Mouse (Mus musculus): ENCODE data around the gene Zbtb38. TPM values are rescaled to one million over a fixed set of nuclear protein-coding genes. Genes with fewer than 3 reads are reported as not detected.

Gene Zbtb38
- polyA plus RNA-seq, 1 experiment from 2014 or later = 19.7 TPM

GRCm38 (mm10) chr9:96726336-96727131, 26.1 kb downstream of the Zbtb38 start:
- H3K9me3 ChIP-seq = no peaks in the 10 kb centered on the region
- no peak overlapping the region for H3K4me2 ChIP-seq (replicated peaks)
- peaks cover 26% of the 10 kb centered on the region for H3K4me1 ChIP-seq
- no peak overlapping the region for H3K27ac ChIP-seq
- H3K27me3 ChIP-seq (replicated peaks) = no peaks in the 10 kb centered on the region
- no peak overlapping the region for H3K9ac ChIP-seq
- WGBS = 60% methylated on average over 14 of the region's 14 CpGs
- no peak overlapping the region for H3K4me3 ChIP-seq
- H3K36me3 ChIP-seq = no peaks in the 10 kb centered on the region
- no peak for ATAC-seq (ENCODE audit: low FRiP score, low read depth)

GRCm38 (mm10) chr9:96725582-96726320, 26.9 kb downstream of the Zbtb38 start:
- H3K27me3 ChIP-seq (replicated peaks) = no peaks in the 10 kb centered on the region
- peak; percentile 48 for ATAC-seq (ENCODE audit: low FRiP score, low read depth)
- no peaks in the 10 kb centered on the region for H3K9me3 ChIP-seq
- H3K36me3 ChIP-seq = no peaks in the 10 kb centered on the region
- peaks cover 26% of the 10 kb centered on the region for H3K4me1 ChIP-seq
- H3K4me3 ChIP-seq = no peak overlapping the region
- H3K9ac ChIP-seq = 0 out of 2 replicates have a peak overlapping the region, but pooled peaks have one; percentile 36
- 15% methylated on average over 9 of the region's 9 CpGs for WGBS
- H3K27ac ChIP-seq = no peak overlapping the region
- H3K4me2 ChIP-seq (replicated peaks) = no peak overlapping the region

GRCm38 (mm10) chr9:96723650-96724049, 29.0 kb downstream of the Zbtb38 start:
- Histone ChIP-seq H3K9me3 (no peaks in the 10 kb centered on the region), H3K4me1 (peaks cover 33% of the 10 kb centered on the region), H3K4me3 (no peak overlapping the region), H3K36me3 (no peaks in the 10 kb centered on the region), H3K9ac (no peak overlapping the region), H3K27me3 (replicated peaks) (no peaks in the 10 kb centered on the region), H3K27ac (no peak overlapping the region), H3K4me2 (replicated peaks) (no peak overlapping the region)
- WGBS = 96% methylated on average over 6 of the region's 6 CpGs
- no peak for ATAC-seq (ENCODE audit: low FRiP score, low read depth)

- 91% methylated on average over 8 of the region's 8 CpGs for WGBS
- H3K27ac ChIP-seq = no peak overlapping the region
- no peak for ATAC-seq (ENCODE audit: low FRiP score, low read depth)
- no peaks in the 10 kb centered on the region for H3K9me3 ChIP-seq
- H3K27me3 ChIP-seq (replicated peaks) = no peaks in the 10 kb centered on the region
- no peaks in the 10 kb centered on the region for H3K36me3 ChIP-seq
- peaks cover 21% of the 10 kb centered on the region for H3K4me1 ChIP-seq
- no peak overlapping the region for H3K4me2 ChIP-seq (replicated peaks)
- H3K4me3 ChIP-seq = no peak overlapping the region
- no peak overlapping the region for H3K9ac ChIP-seq
Measured at GRCm38 (mm10) chr9:96721163-96721799, 31.4 kb downstream of the Zbtb38 start.

- H3K4me1 ChIP-seq = peaks cover 17% of the 10 kb centered on the region
- peak overlapping the region; percentile 80; the same call in 1 of the 2 replicates for H3K4me2 ChIP-seq (replicated peaks)
- no peak for ATAC-seq (ENCODE audit: low FRiP score, low read depth)
- no peak overlapping the region for H3K27ac ChIP-seq
- H3K36me3 ChIP-seq = no peaks in the 10 kb centered on the region
- 74% methylated on average over 11 of the region's 11 CpGs for WGBS
- H3K9me3 ChIP-seq = no peaks in the 10 kb centered on the region
- H3K9ac ChIP-seq = no peak overlapping the region
- no peak overlapping the region for H3K4me3 ChIP-seq
- no peaks in the 10 kb centered on the region for H3K27me3 ChIP-seq (replicated peaks)
Measured at GRCm38 (mm10) chr9:96720510-96721162, 32.0 kb downstream of the Zbtb38 start.

GRCm38 (mm10) chr9:96719408-96720158, 33.0 kb downstream of the Zbtb38 start:
- H3K9me3 ChIP-seq = no peaks in the 10 kb centered on the region
- no peaks in the 10 kb centered on the region for H3K36me3 ChIP-seq
- peak overlapping the region; percentile 89 for H3K4me3 ChIP-seq
- H3K9ac ChIP-seq = peak overlapping the region; percentile 97
- peaks cover 23% of the 10 kb centered on the region for H3K4me1 ChIP-seq
- peak overlapping the region; percentile 89 for H3K27ac ChIP-seq
- ATAC-seq (ENCODE audit: low FRiP score, low read depth) = peak; percentile 86
- H3K4me2 ChIP-seq (replicated peaks) = peak overlapping the region; percentile 80
- no peaks in the 10 kb centered on the region for H3K27me3 ChIP-seq (replicated peaks)
- WGBS = 1% methylated on average over 83 of the region's 85 CpGs

- H3K4me1 ChIP-seq = peaks cover 29% of the 10 kb centered on the region
- no peaks in the 10 kb centered on the region for H3K27me3 ChIP-seq (replicated peaks)
- H3K27ac ChIP-seq = peak overlapping the region; percentile 89; the same call in 1 of the 2 replicates
- no peaks in the 10 kb centered on the region for H3K9me3 ChIP-seq
- H3K4me3 ChIP-seq = peak overlapping the region; percentile 89
- WGBS = 66% methylated on average over 10 of the region's 10 CpGs
- H3K36me3 ChIP-seq = no peaks in the 10 kb centered on the region
- peak overlapping the region; percentile 80 for H3K4me2 ChIP-seq (replicated peaks)
- ATAC-seq (ENCODE audit: low FRiP score, low read depth) = no peak
- H3K9ac ChIP-seq = peak overlapping the region; percentile 97
Measured at GRCm38 (mm10) chr9:96718888-96719287, 33.7 kb downstream of the Zbtb38 start.

- peaks cover 29% of the 10 kb centered on the region for H3K4me1 ChIP-seq
- WGBS = 92% methylated on average over 8 of the region's 8 CpGs
- no peak overlapping the region for H3K4me2 ChIP-seq (replicated peaks)
- no peak overlapping the region for H3K4me3 ChIP-seq
- ATAC-seq (ENCODE audit: low FRiP score, low read depth) = no peak
- H3K36me3 ChIP-seq = no peaks in the 10 kb centered on the region
- no peak overlapping the region for H3K27ac ChIP-seq
- no peak overlapping the region for H3K9ac ChIP-seq
- no peaks in the 10 kb centered on the region for H3K9me3 ChIP-seq
- no peaks in the 10 kb centered on the region for H3K27me3 ChIP-seq (replicated peaks)
Measured at GRCm38 (mm10) chr9:96718402-96718798, 34.2 kb downstream of the Zbtb38 start.

GRCm38 (mm10) chr9:96717698-96718401, 34.8 kb downstream of the Zbtb38 start:
- H3K27me3 ChIP-seq (replicated peaks) = no peaks in the 10 kb centered on the region
- no peaks in the 10 kb centered on the region for H3K36me3 ChIP-seq
- no peak overlapping the region for H3K4me3 ChIP-seq
- H3K27ac ChIP-seq = no peak overlapping the region
- WGBS = 95% methylated on average over 16 of the region's 16 CpGs
- no peak for ATAC-seq (ENCODE audit: low FRiP score, low read depth)
- no peaks in the 10 kb centered on the region for H3K9me3 ChIP-seq
- H3K4me1 ChIP-seq = peaks cover 29% of the 10 kb centered on the region
- no peak overlapping the region for H3K9ac ChIP-seq
- H3K4me2 ChIP-seq (replicated peaks) = no peak overlapping the region

- Histone ChIP-seq H3K36me3 (no peaks in the 10 kb centered on the region), H3K27me3 (replicated peaks) (no peaks in the 10 kb centered on the region), H3K4me3 (no peak overlapping the region), H3K9ac (no peak overlapping the region), H3K4me1 (peaks cover 29% of the 10 kb centered on the region), H3K9me3 (no peaks in the 10 kb centered on the region), H3K27ac (no peak overlapping the region), H3K4me2 (replicated peaks) (no peak overlapping the region)
- whole genome bisulfite sequencing = 91% methylated on average over 14 of the region's 14 CpGs
- ATAC-seq (ENCODE audit: low FRiP score, low read depth) = no peak
Measured at GRCm38 (mm10) chr9:96716735-96717444, 35.7 kb downstream of the Zbtb38 start.
